Mouse (Mus musculus) large intestine, adult 2 months (tissue): ENCODE results near the gene Tmem39b. TPM values are rescaled to one million over a fixed set of nuclear protein-coding genes. Genes with fewer than 3 reads are reported as not detected.
"Not testable (repeated sequence)": the region's sequence is repeated elsewhere in the genome, so short reads cannot be mapped to it uniquely, and the experiment has no call there.

Experiments used
- DNase-seq: peaks from one replicate; pipeline ENCODE4 v3.0.0-alpha.2; 2012; ENCODE audit warnings: low read depth, low spot score
- WGBS: fragments of 180-500 bp; shearing (Covaris S2); methylation state at CpG from one replicate; pipeline ENCODE4 v1.1.7; 2018; 5-methylcytosine and 5-hydroxymethylcytosine counted together
- polyA plus RNA-seq: library from polyadenylated mRNA; depleted of rRNA; stranded (reverse); fragments of >200 nt; gene quantifications from 2 replicates; pipeline ENCODE4 v1.2.3, GENCODE M21; 2012; rRNA removed

Gene Tmem39b
- 21.5 and 23.2 TPM in 2 replicates for polyA plus RNA-seq

DNA sequence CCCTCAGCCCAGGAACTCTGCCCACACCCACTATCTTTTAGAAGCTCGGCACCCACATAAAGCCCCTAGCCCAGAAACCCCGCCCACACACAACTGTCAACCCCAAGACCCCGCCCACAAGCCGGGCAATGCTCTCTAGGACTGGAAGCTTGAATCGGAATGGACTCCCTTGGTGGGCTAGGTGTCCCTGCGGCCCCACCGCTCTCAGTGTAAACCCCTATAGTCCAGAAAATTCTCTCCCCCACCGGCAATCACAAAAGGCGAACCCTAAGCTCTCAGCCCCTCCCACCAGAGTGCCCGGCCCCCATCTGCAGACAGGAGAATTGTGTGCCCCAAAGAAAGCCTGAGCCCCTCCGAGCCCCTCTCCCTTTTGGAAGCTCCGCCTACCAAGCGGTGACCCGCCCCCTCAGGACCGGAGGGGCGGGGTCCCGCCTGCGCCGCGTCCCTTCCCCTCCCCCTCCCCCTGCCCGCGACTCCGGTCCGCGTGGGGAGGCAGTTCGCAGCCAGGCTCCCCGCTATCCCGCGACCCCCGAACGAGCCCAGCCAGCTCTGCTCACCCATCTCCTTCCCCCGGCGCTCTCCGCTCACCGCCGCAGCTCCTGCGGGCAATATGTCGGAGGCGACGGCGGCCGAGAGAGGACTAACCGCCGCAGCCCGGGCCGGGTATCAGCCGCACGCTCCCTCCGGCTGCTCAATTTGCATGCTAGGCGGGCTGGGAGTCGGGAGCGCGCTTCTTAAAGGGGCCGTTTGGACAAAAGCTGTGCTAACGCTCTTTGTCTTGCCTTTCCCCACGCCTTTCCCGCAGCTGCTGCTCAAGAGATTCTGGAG lies at the start of gene Tmem39b:
Tmem39b (minus strand) TSS at position 681 of the 828 bp plus-strand sequence.
- WGBS, result under 1% methylated on average over 57 of the region's 57 CpGs
- peak; percentile 70 for DNase-seq

- WGBS, result 88% methylated on average over 1 of the region's 1 CpGs
- DNase-seq, result no peak
Observed at GRCm38 (mm10) chr4:129746106-129746505, 49.5 kb upstream of the Tmem39b start.

GRCm38 (mm10) chr4:129743494-129743893 lies 46.9 kb upstream of the Tmem39b start:
- no peak for DNase-seq
- 46% methylated on average over 2 of the region's 2 CpGs for WGBS

DNA sequence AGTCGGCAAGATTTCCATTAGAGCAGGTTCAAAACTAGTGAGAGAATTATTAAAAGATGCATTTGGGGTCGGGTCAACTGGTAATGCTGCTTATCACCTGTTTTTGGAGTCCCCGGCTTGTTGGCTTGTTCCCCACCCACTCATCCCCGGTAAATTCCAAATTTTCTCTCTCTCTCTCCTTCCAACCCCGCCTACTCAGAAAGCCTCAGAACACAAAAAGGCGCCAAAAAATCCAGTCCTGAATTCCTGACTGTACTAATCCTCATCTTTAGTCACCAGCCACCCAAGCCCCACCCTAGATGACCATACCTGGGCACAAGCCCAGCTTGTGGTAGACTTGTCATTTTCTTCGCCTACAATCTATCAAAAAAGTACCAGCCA lies 46.4 kb upstream of the Tmem39b start:
- 15% methylated on average over 7 of the region's 7 CpGs for WGBS
- no peak for DNase-seq

- under 1% methylated on average over 76 of the region's 76 CpGs for WGBS
- peak; percentile 79 for DNase-seq
Observed at GRCm38 (mm10) chr4:129742232-129743009, 45.8 kb upstream of the Tmem39b start, which contains the start of gene Khdrbs1. Gene Khdrbs1, minus strand, starts transcription at chr4:129742303.

DNA sequence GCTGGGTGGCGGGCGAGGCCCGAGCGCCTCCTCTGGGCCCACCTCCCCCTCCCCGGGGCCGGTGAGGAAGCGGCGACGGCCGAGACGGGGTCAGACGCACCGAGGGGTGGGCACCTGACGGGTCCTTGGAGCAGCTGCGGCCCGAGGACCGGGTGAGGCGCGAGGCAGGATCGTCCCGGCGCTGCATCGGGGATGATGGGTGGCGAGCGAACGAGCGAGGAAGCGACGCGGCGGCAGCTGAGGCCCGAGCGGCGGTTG lies 45.3 kb upstream of the Tmem39b start:
- WGBS, result 0% methylated on average over 34 of the region's 34 CpGs
- DNase-seq, result no peak

DNA sequence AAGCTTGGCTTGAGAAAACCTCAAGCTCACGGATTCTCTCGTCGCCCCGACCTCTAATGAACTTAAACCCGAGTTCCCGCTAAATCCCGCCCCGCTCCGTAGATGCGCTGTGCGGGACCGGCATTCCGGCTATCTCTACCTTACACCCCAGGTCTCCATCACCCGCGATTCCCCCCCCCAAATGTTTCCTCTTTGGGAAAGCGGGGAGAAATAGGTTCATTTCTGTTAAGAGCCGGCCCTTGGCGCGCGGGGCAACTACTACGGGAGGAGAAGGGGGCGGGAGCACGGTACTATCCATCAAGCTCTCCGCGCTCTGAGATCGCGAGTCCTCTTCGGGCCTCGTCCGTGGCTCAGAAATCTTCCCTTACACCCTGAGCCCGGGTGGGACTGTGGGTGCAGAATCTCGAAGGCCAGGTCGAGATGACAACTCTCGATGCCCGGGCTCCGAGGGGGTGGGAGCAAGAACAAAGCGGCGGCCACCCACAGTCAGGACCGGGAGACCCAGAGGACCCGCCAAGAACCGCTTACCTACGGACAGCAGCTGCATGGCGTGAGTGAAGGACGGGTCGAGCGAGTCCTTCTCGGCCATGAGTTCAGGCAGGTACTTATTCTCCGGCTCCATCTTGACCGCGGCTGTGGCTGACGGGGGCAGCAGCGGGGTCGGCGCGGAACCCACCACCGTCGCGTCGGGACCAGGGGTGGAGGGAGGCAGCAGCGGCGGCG lies 44.8 kb upstream of the Tmem39b start:
- DNase-seq, result no peak
- under 1% methylated on average over 62 of the region's 62 CpGs for WGBS

- no peak for DNase-seq
- 51% methylated on average over 4 of the region's 4 CpGs for WGBS
Observed at GRCm38 (mm10) chr4:129739111-129739645, 42.5 kb upstream of the Tmem39b start.

- 71% methylated on average over 1 of the region's 1 CpGs for WGBS
- DNase-seq, result no peak
Observed at GRCm38 (mm10) chr4:129736173-129736572, 39.5 kb upstream of the Tmem39b start.

DNA sequence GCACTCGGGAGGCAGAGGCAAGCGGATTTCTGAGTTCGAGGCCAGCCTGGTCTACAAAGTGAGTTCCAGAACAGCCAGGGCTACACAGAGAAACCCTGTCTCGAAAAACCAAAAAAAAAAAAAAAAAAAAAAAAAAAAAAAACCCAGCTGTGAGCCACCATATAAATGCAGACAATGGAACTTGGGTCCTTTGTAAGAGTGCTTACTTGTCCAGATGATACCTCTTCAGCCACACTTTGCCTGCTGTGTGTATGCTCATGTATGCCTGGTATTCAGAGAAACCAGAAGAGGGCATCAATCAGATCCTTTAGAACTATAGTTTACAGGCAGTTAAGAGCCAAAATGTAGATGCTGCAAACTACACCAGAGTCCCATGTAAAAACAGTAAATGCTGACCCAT lies 38.8 kb upstream of the Tmem39b start:
- DNase-seq, result not testable (repeated sequence)
- WGBS, result 91% methylated on average over 4 of the region's 4 CpGs

DNA sequence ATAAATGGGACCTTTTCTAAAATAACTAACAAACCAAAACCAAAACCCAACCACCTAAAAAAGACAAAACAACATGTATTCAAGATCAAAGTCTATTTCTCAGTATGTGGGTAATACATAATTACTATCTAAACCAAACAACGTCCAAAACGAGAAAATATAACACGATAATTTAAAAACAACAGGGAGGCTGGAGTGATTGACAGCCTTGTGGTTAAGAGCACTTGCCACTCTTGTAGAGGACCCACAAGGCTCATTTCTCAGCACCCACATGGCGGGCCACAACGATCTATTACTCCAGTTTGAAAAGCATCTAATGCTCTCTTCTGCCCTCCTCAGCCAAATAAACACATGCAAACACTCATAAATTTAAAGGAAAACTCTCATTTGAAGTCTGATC lies 34.8 kb upstream of the Tmem39b start:
- no peak for DNase-seq
- WGBS, result 63% methylated on average over 5 of the region's 5 CpGs

DNA sequence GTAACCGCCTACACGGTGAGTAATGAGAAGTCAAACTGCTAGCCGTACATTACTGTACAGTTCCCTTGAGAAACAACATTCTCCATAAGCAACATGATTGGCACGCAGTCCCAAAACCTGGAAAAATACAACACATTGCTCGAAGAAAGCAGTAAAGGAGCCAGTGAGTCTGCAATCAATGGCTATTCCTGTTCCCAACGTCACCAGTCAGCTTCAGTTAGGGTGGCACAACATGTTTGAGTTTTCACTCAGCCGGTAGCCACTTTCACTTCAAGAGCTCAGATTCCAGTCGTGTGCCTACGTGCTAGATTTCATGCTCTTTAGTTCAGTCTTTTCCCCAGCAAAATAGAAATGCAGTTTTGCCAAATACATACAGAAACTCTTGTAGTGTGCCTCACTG lies 19.7 kb upstream of the Tmem39b start:
- DNase-seq, result no peak
- 89% methylated on average over 9 of the region's 9 CpGs for WGBS

- DNase-seq, result no peak
- 78% methylated on average over 8 of the region's 8 CpGs for WGBS
Observed at GRCm38 (mm10) chr4:129709486-129710129, 13.0 kb upstream of the Tmem39b start.

GRCm38 (mm10) chr4:129706750-129707149 lies 10.1 kb upstream of the Tmem39b start:
- no peak for DNase-seq
- WGBS, result 62% methylated on average over 3 of the region's 3 CpGs

GRCm38 (mm10) chr4:129702454-129702853 lies 5.8 kb upstream of the Tmem39b start:
- DNase-seq, result no peak
- 40% methylated on average over 11 of the region's 11 CpGs for WGBS

DNA sequence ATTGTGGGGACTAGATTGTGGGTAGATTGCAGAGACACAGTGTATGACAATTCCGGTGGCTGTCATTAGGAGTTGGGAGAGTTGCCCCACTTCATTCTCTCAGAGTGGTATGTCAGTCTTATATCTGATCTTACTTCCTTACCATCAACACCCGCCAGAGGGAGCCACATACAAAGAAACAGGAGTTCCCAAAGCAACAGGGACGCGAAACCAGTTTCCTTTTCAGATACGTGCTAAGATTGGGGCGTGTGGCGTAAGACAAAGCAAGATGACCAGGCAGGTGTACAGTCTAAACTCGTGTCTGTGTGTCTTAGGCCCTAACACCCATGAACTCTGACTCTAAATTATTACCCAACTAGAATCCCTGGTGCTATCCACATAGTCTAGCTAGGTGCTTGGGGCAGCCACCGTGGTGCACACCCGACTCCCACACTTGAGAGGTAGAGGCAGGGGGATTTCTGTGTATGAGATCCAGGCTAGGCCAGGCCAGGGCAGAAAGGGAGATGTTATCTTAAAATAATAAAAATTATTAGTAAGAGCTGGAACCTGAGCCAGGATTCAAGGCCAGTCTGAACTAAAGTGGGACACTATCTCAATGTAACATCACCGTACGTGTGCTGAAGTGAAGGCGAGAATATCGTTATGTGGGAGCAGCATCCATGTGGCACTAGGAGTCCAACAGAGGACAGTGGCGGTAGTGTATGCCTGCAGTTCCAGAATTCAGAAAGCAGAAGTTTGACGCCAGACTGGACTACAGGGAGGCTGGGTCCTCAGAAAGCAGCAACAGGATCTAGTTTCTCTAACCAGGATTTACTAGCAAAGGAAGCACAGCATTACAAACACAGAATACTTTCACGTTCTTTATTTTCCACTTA lies 5.1 kb upstream of the Tmem39b start:
- peak; percentile 85 for DNase-seq
- WGBS, result 37% methylated on average over 17 of the region's 17 CpGs

- DNase-seq, result not testable (repeated sequence)
- 86% methylated on average over 6 of the region's 6 CpGs for WGBS
Observed at GRCm38 (mm10) chr4:129700661-129701060, 4.0 kb upstream of the Tmem39b start.

DNA sequence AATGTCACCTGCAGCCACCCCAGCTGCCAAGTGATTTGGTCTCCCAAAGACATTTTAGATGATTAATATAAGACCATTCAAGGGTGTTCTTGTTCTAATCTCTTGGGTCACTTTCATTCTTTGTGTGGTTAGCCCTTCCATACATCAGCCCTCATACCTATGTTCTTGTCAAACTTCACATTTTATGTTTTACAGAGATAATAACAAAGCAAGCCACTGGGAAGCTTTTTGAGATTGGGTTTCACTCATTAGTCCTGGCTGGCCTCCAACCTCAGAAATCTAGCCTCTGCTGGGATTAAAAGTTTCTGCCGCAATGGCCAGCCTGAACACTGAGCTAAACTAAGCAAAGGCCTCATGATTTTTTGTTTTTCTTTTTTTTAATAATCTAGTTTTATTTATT lies 3.6 kb upstream of the Tmem39b start:
- DNase-seq, result no peak
- 70% methylated on average over 1 of the region's 1 CpGs for WGBS

GRCm38 (mm10) chr4:129697191-129697590 lies 553 bp upstream of the Tmem39b start:
- 82% methylated on average over 7 of the region's 7 CpGs for WGBS
- no peak for DNase-seq
